Mouse (Mus musculus): ENCODE results near the gene Lrpprc. TPM values are rescaled to one million over a fixed set of nuclear protein-coding genes. Genes with fewer than 3 reads are reported as not detected.

Lrpprc gene
- polyA plus RNA-seq, 2 experiments = 23.7 to 31.8 TPM

- Histone ChIP-seq H3K27me3 (ENCODE audit: control insufficient read depth, insufficient read depth, low read length) (no peaks in the 10 kb centered on the region), H3K9me3 (ENCODE audit: control insufficient read depth, low read length) (no peaks in the 10 kb centered on the region), H3K4me3 (ENCODE audit: insufficient read depth in 1 of 2, low read depth in 2 of 2, low read length in 2 of 2) (no peak overlapping the region), H3K4me2 (ENCODE audit: low read depth) (no peak overlapping the region), H3K9ac (replicated peaks) (no peak overlapping the region), H3K27ac (no peak overlapping the region), H3K36me3 (replicated peaks; ENCODE audit: control insufficient read depth, insufficient read depth, low read depth) (no peaks in the 10 kb centered on the region), H3K4me1 (replicated peaks; ENCODE audit: control insufficient read depth in 2 of 2, insufficient read depth in 2 of 2, low read length in 1 of 2) (no peaks in the 10 kb centered on the region)
- ATAC-seq (ENCODE audit: insufficient read depth) = no peak
- TF ChIP-seq CTCF (IDR thresholded peaks at IDR 0.05; ENCODE audit: low read depth) (no peak), EP300 (IDR thresholded peaks at IDR 0.05; ENCODE audit: low read depth) (no peak)
- WGBS (ENCODE audit: insufficient replicate concordance) = 58% methylated on average over 7 of the region's 7 CpGs
- DNase-seq (ENCODE audit: low read depth in 3 of 3, low spot score in 3 of 3) = no peak
These were observed 116.5 kb downstream of the Lrpprc start for GRCm38 (mm10) chr17:84674048-84674447.

GRCm38 (mm10) chr17:84672376-84673369 lies 117.9 kb downstream of the Lrpprc start:
- no peaks in the 10 kb centered on the region for H3K36me3 ChIP-seq (replicated peaks; ENCODE audit: control insufficient read depth, insufficient read depth, low read depth)
- no peak overlapping the region for H3K27ac ChIP-seq
- H3K27me3 ChIP-seq (ENCODE audit: control insufficient read depth, insufficient read depth, low read length) = no peaks in the 10 kb centered on the region
- H3K4me3 ChIP-seq (ENCODE audit: insufficient read depth in 1 of 2, low read depth in 2 of 2, low read length in 2 of 2) = no peak overlapping the region
- no peak for ATAC-seq (ENCODE audit: insufficient read depth)
- WGBS (ENCODE audit: insufficient replicate concordance) = 60% methylated on average over 16 of the region's 16 CpGs
- H3K9ac ChIP-seq (replicated peaks) = no peak overlapping the region
- H3K4me1 ChIP-seq (replicated peaks; ENCODE audit: control insufficient read depth in 2 of 2, insufficient read depth in 2 of 2, low read length in 1 of 2) = no peaks in the 10 kb centered on the region
- DNase-seq (ENCODE audit: low read depth in 3 of 3, low spot score in 3 of 3) = no peak
- H3K4me2 ChIP-seq (ENCODE audit: low read depth) = no peak overlapping the region
- no peak for TF ChIP-seq CTCF (IDR thresholded peaks at IDR 0.05; ENCODE audit: low read depth)
- no peak for TF ChIP-seq EP300 (IDR thresholded peaks at IDR 0.05; ENCODE audit: low read depth)
- no peaks in the 10 kb centered on the region for H3K9me3 ChIP-seq (ENCODE audit: control insufficient read depth, low read length)

GRCm38 (mm10) chr17:84667848-84668247 lies 122.7 kb downstream of the Lrpprc start:
- no peak overlapping the region for H3K4me3 ChIP-seq (ENCODE audit: insufficient read depth in 1 of 2, low read depth in 2 of 2, low read length in 2 of 2)
- no peaks in the 10 kb centered on the region for H3K4me1 ChIP-seq (replicated peaks; ENCODE audit: control insufficient read depth in 2 of 2, insufficient read depth in 2 of 2, low read length in 1 of 2)
- H3K27ac ChIP-seq = no peak overlapping the region
- H3K9ac ChIP-seq (replicated peaks) = no peak overlapping the region
- H3K9me3 ChIP-seq (ENCODE audit: control insufficient read depth, low read length) = no peaks in the 10 kb centered on the region
- H3K4me2 ChIP-seq (ENCODE audit: low read depth) = no peak overlapping the region
- H3K36me3 ChIP-seq (replicated peaks; ENCODE audit: control insufficient read depth, insufficient read depth, low read depth) = no peaks in the 10 kb centered on the region
- TF ChIP-seq CTCF (IDR thresholded peaks at IDR 0.05; ENCODE audit: low read depth) = no peak
- TF ChIP-seq EP300 (IDR thresholded peaks at IDR 0.05; ENCODE audit: low read depth) = no peak
- 71% methylated on average over 3 of the region's 3 CpGs for WGBS (ENCODE audit: insufficient replicate concordance)
- ATAC-seq (ENCODE audit: insufficient read depth) = no peak
- no peak for DNase-seq (ENCODE audit: low read depth in 3 of 3, low spot score in 3 of 3)
- no peaks in the 10 kb centered on the region for H3K27me3 ChIP-seq (ENCODE audit: control insufficient read depth, insufficient read depth, low read length)

GRCm38 (mm10) chr17:84665691-84666090 lies 124.9 kb downstream of the Lrpprc start:
- Histone ChIP-seq H3K4me1 (replicated peaks; ENCODE audit: control insufficient read depth in 2 of 2, insufficient read depth in 2 of 2, low read length in 1 of 2) (no peaks in the 10 kb centered on the region), H3K27me3 (ENCODE audit: control insufficient read depth, insufficient read depth, low read length) (no peaks in the 10 kb centered on the region), H3K9ac (replicated peaks) (no peak overlapping the region), H3K36me3 (replicated peaks; ENCODE audit: control insufficient read depth, insufficient read depth, low read depth) (no peaks in the 10 kb centered on the region), H3K9me3 (ENCODE audit: control insufficient read depth, low read length) (no peaks in the 10 kb centered on the region), H3K4me2 (ENCODE audit: low read depth) (no peak overlapping the region), H3K27ac (no peak overlapping the region), H3K4me3 (ENCODE audit: insufficient read depth in 1 of 2, low read depth in 2 of 2, low read length in 2 of 2) (no peak overlapping the region)
- ATAC-seq (ENCODE audit: insufficient read depth) (no peak), DNase-seq (ENCODE audit: low read depth in 3 of 3, low spot score in 3 of 3) (no peak)
- no peak for TF ChIP-seq CTCF (IDR thresholded peaks at IDR 0.05; ENCODE audit: low read depth)
- TF ChIP-seq EP300 (IDR thresholded peaks at IDR 0.05; ENCODE audit: low read depth) = no peak
- 16% methylated on average over 9 of the region's 9 CpGs for WGBS (ENCODE audit: insufficient replicate concordance)

- no peak for ATAC-seq (ENCODE audit: insufficient read depth)
- TF ChIP-seq CTCF (IDR thresholded peaks at IDR 0.05; ENCODE audit: low read depth) (no peak), EP300 (IDR thresholded peaks at IDR 0.05; ENCODE audit: low read depth) (no peak)
- H3K9ac ChIP-seq (replicated peaks) = no peak overlapping the region
- 55% methylated on average over 10 of the region's 10 CpGs for WGBS (ENCODE audit: insufficient replicate concordance)
- H3K36me3 ChIP-seq (replicated peaks; ENCODE audit: control insufficient read depth, insufficient read depth, low read depth) = no peaks in the 10 kb centered on the region
- no peaks in the 10 kb centered on the region for H3K9me3 ChIP-seq (ENCODE audit: control insufficient read depth, low read length)
- H3K4me3 ChIP-seq (ENCODE audit: insufficient read depth in 1 of 2, low read depth in 2 of 2, low read length in 2 of 2) = no peak overlapping the region
- no peak overlapping the region for H3K27ac ChIP-seq
- no peak for DNase-seq (ENCODE audit: low read depth in 3 of 3, low spot score in 3 of 3)
- no peaks in the 10 kb centered on the region for H3K4me1 ChIP-seq (replicated peaks; ENCODE audit: control insufficient read depth in 2 of 2, insufficient read depth in 2 of 2, low read length in 1 of 2)
- no peak overlapping the region for H3K4me2 ChIP-seq (ENCODE audit: low read depth)
- no peaks in the 10 kb centered on the region for H3K27me3 ChIP-seq (ENCODE audit: control insufficient read depth, insufficient read depth, low read length)
These were observed 125.5 kb downstream of the Lrpprc start for GRCm38 (mm10) chr17:84665053-84665452.
